Mouse (Mus musculus): ENCODE measurements around the gene Slc35e3.

Gene Slc35e3

GRCm38 (mm10) chr10:117746297-117746883 lies at the start of gene Slc35e3:
Gene Slc35e3 (minus strand): TSS chr10:117746365.
- DNase-seq (ENCODE audit: low spot score), result peak; percentile 92

GRCm38 (mm10) chr10:117795206-117795605 lies 49.0 kb upstream of the Slc35e3 start:
- DNase-seq (ENCODE audit: low spot score), result no peak

- DNase-seq (ENCODE audit: low spot score), result no peak
Observed at GRCm38 (mm10) chr10:117793436-117794030, 47.4 kb upstream of the Slc35e3 start.

- DNase-seq (ENCODE audit: low spot score), result peak; percentile 100
Observed at GRCm38 (mm10) chr10:117792141-117793091, 46.3 kb upstream of the Slc35e3 start, which contains the start of gene Nup107. Gene Nup107 (minus strand): TSS chr10:117792705.

GRCm38 (mm10) chr10:117791171-117791470 lies 45.0 kb upstream of the Slc35e3 start:
- no peak for DNase-seq (ENCODE audit: low spot score)

GRCm38 (mm10) chr10:117790421-117791170 lies 44.4 kb upstream of the Slc35e3 start:
- no peak for DNase-seq (ENCODE audit: low spot score)

GRCm38 (mm10) chr10:117790011-117790410 lies 43.8 kb upstream of the Slc35e3 start:
- DNase-seq (ENCODE audit: low spot score), result no peak

GRCm38 (mm10) chr10:117784646-117785045 lies 38.5 kb upstream of the Slc35e3 start:
- no peak for DNase-seq (ENCODE audit: low spot score)

GRCm38 (mm10) chr10:117783786-117784420 lies 37.7 kb upstream of the Slc35e3 start:
- no peak for DNase-seq (ENCODE audit: low spot score)

- no peak for DNase-seq (ENCODE audit: low spot score)
Observed at GRCm38 (mm10) chr10:117782491-117783260, 36.5 kb upstream of the Slc35e3 start.

- no peak for DNase-seq (ENCODE audit: low spot score)
Observed at GRCm38 (mm10) chr10:117782056-117782455, 35.9 kb upstream of the Slc35e3 start.

GRCm38 (mm10) chr10:117781021-117781725 lies 35.0 kb upstream of the Slc35e3 start:
- DNase-seq (ENCODE audit: low spot score), result no peak

- no peak for DNase-seq (ENCODE audit: low spot score)
Observed at GRCm38 (mm10) chr10:117780306-117780911, 34.2 kb upstream of the Slc35e3 start.

GRCm38 (mm10) chr10:117779581-117780305 lies 33.6 kb upstream of the Slc35e3 start:
- DNase-seq (ENCODE audit: low spot score), result no peak

- DNase-seq (ENCODE audit: low spot score), result no peak
Observed at GRCm38 (mm10) chr10:117778951-117779350, 32.8 kb upstream of the Slc35e3 start.

- no peak for DNase-seq (ENCODE audit: low spot score)
Observed at GRCm38 (mm10) chr10:117778328-117778910, 32.3 kb upstream of the Slc35e3 start.

- DNase-seq (ENCODE audit: low spot score), result no peak
Observed at GRCm38 (mm10) chr10:117777501-117778327, 31.5 kb upstream of the Slc35e3 start.

GRCm38 (mm10) chr10:117777103-117777470 lies 30.9 kb upstream of the Slc35e3 start:
- no peak for DNase-seq (ENCODE audit: low spot score)

Data from yolk sac, embryonic 10.5 days (tissue).